Mouse (Mus musculus): ENCODE data around the gene Cchcr1.

Cchcr1 gene

GRCm38 (mm10) chr17:35515911-35516640 is 824 bp upstream of the Cchcr1 start:
- peak; percentile 41 for DNase-seq

DNA sequence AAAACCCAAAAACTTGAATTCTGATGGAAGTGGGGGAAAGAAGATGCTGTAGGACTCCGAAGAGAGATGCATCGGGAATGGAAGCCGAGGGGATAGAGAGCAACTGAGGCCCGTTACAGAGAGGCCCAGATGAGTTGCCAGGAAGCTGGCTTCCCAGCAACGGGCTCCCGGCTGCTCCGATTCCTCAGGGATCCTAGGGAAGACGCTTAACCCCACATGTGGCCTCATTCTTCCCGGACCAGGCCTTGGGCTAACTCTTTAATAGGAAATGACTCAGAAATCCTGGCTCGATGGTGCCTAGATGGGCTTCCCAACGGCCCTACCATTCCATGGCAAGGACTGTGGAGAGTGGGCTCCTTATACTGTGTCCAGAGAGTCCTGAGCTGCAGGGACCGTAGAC is 626 bp downstream of the Cchcr1 start:
- no peak for DNase-seq

DNA sequence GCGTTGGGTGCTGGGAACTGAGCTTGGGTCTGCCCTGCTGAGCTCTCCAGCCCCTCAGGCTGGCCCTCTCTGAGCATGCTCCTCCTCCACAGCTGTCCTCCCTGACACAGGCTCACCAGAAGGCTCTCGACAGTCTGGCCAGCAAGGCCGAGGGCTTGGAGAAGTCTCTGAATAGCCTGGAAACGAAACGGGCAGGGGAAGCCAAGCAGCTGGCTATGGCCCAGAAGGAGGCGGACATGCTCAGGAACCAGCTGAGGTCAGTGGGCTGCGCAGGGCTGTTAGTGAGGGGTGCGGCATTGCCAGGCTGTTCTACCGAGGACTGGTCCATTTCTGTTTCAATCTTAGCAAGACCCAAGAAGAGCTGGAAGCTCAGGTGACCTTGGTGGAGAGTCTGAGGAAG is 7.5 kb downstream of the Cchcr1 start:
- DNase-seq = peak; percentile 18

DNA sequence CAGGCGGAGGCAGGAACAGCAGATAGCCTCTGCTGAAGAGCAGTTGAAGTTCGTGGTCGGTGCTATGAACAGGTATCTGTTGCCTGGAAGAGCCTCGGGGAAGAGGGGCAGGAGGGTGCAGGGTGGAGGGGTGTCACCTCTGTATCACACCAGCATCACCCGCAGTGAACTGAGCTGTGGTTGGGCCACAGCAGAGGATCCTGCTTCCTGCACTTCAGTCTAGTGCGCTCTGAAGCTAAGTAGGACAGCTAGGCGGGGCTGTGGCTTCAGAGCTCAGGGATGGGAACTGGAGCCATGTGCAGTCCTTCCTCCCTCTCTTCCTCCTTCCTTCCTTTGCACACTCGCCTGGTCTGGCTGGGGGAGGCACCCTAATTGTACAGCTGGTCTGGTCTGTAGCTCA is 9.7 kb downstream of the Cchcr1 start:
- no peak for DNase-seq

DNA sequence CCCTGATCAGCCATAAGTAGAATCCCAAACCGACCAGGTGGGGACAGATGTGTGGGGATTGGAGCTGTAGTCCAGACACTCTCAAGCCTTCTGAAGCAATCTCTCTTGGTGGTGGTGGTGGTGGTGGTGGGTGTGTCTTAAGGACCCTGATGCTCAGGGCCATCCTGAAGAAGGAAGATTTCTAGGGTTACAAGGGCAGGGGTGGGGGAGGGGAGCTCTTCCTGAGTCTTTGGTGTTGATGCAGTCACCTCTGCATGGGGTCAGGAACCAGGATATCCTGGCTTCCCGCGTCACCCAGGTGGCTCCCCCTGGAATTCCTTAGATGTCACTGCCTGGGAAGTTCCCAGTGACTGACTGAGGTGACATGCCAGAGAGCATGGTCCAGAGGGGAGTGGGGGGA is 15.5 kb downstream of the Cchcr1 start:
- DNase-seq = peak; percentile 29

DNA sequence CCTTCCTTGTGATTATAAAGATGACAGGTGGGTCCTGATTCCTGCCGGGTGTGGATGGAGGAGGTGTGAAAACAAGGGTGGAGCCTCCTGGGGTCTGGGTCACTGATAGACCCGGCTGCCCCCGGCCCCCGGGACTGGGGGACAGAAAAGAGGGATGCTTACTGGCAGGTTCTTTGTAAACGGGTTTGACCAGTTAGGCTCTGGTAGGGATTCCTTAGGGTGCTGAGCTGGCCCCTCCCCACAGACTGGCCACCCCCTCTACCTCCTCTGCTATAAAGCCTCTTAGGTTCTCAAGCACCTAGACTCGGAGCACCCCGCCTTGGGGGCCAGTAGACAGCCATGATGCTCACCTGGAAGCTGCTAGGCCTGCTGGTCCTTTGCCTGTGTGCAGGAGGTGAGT is 16.0 kb downstream of the Cchcr1 start, which contains the start of gene Psors1c2:
TSS of gene Psors1c2 (plus strand) at position 301 of the 400 bp plus-strand sequence.
- DNase-seq = no peak

GRCm38 (mm10) chr17:35534343-35534742 is 17.4 kb downstream of the Cchcr1 start:
- DNase-seq = peak; percentile 80

DNA sequence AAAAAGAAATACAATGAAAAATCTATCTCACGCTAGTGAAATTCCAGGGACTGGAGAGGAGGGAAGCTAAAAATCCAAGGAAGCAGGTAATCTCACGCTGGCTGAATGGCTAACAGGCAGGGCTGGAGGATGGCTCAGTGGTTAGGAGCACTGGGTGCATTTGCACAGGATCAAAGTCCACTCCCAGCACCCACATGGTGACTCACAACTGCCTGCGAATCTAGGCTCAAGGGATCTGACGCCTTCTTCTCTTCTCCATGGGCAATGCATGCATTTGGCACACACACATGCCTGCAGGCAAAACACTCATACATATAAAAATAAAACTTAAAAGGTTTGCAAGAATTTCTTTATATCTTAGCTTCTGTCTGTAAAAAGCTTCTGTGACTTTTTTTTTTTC is 20.5 kb downstream of the Cchcr1 start:
- DNase-seq = no peak

DNA sequence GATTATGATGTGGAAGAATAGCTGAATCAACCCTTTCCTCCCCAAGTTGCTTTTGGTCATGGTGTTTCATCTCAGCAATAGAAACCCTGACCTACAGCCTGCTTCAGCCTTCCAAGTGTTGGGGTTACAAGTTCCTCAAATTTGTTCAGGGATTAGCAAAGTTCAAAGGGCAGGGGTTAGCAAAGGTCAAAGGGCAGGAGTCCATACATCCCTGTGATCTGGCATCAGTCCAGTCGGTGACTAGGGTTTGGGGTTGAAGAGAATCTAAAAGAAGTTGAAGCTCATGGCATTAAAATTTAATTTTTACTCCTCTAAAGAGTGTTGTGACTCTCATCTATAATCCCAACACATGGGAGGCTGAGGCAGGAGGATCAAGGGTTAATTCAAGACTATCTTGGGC is 21.6 kb downstream of the Cchcr1 start:
- DNase-seq = no peak

- DNase-seq = no peak
Observed at GRCm38 (mm10) chr17:35539540-35539939, 22.6 kb downstream of the Cchcr1 start.

DNA sequence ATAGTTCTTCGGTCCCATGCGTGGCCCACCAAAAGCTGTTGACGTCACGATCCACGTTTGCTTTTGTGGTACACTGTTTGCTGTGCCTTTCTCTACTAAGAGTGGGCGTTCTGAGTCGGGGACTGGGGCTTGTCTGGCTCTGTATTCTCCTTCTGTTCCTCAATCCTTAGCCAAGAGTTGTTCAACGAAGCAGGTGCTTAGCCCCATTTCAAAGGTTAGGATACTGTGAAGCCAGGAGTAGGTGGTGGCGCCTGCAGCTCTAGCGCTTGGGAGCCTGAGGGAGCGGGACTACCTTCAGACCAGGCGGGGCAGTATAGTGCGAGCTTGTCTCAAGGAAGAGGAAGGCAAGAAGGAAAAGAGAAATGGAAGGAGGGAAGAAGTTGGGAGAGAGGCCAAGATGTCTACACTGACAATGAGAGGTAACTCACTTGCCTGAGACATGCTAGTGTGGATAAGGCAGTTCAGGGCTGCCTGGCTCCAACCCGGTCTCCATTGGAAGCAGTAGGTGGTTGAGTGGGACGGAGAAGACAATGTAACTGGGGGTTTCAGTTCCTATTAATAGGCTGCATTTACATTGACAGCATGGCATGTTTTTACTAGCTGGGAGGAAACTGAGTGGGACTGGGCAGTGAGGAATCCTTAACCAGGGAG is 26.0 kb downstream of the Cchcr1 start:
- no peak for DNase-seq

GRCm38 (mm10) chr17:35543412-35543861 is 26.5 kb downstream of the Cchcr1 start:
- no peak for DNase-seq

GRCm38 (mm10) chr17:35544001-35544400 is 27.1 kb downstream of the Cchcr1 start:
- no peak for DNase-seq

DNA sequence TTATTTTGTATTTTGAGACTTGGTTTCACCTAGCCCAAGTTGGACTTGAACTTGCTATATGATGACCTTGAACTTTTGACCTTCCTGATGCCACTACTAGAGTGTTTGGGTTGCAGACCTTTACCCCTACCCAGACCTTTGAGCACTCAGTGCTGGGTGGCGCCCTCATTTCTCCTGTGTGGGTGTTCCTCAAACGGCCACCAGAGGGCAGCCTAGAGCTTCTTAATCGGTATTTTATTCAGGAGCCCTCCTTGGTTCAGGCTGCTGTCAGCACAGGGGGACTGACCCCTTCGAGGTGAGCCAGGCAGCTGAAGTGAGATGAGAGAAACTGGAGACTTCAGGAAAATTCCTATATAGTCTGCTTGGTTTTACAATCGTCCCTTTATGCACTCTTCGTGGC is 27.8 kb downstream of the Cchcr1 start:
- DNase-seq = peak; percentile 41

DNA sequence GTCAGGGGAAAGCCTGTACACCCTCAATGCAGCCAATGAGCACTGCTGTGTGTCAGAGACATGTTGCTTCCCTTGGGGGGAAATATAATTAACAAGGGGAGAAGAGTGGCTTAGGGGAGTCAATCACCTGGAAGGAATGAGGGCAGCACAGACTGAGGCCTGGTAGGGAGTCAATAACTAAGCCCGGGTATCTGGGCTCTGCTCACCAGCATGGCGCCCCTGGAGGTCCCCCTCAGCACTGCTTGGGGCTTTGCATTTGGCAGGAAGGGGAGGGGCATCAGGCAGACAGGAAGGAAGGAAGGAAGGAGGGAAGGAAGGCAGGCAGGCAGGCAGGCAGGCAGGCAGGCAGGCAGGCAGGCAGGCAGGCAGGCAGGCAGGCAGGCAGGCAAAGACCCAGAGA is 30.6 kb downstream of the Cchcr1 start:
- DNase-seq = no peak

- no peak for DNase-seq
Observed at GRCm38 (mm10) chr17:35548636-35549035, 31.7 kb downstream of the Cchcr1 start.

DNA sequence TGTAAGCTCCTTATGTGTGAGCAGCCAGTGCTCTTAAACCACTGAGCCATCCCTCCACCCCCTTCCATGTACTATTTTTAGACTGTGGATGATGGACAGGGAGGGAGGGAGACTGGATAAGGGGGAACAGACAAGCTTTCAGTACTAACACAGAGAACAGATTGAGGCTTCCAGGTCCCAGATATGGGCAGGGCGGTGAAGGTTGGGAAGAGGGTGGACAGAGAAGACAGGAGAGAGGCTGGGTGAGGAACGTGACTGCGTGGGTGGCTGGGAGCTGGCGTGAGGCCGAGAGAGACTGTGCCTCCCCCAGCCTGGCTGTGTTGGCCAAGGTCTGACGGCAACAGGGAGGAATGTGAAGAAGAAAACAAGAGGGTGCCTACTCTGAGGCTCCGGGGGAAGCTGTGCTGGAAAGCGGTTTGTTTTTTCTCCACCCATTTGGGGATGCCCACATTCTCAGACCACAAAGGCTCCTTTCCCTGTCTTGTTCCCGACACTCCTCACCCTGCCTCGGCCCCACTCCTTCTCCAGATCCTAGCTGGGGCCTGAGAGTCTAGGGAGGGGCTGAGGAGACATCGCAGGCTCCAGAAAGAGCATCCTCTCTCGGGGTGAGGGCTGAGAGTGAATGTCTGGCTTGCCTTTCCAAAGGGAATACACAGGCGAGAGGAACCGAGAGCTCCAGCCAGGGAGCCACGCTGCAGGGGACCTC is 32.7 kb downstream of the Cchcr1 start:
- peak; percentile 53 for DNase-seq

GRCm38 (mm10) chr17:35550143-35550494 is 33.2 kb downstream of the Cchcr1 start:
- no peak for DNase-seq

- DNase-seq = no peak
Observed at GRCm38 (mm10) chr17:35550871-35551270, 34.0 kb downstream of the Cchcr1 start.

- no peak for DNase-seq
Observed at GRCm38 (mm10) chr17:35551881-35552414, 35.0 kb downstream of the Cchcr1 start, which contains the start of gene Cdsn. Gene Cdsn, plus strand, starts transcription at chr17:35552128.

GRCm38 (mm10) chr17:35554321-35554720 is 37.4 kb downstream of the Cchcr1 start:
- DNase-seq = no peak

- no peak for DNase-seq
Observed at GRCm38 (mm10) chr17:35554761-35555397, 38.0 kb downstream of the Cchcr1 start.

DNA sequence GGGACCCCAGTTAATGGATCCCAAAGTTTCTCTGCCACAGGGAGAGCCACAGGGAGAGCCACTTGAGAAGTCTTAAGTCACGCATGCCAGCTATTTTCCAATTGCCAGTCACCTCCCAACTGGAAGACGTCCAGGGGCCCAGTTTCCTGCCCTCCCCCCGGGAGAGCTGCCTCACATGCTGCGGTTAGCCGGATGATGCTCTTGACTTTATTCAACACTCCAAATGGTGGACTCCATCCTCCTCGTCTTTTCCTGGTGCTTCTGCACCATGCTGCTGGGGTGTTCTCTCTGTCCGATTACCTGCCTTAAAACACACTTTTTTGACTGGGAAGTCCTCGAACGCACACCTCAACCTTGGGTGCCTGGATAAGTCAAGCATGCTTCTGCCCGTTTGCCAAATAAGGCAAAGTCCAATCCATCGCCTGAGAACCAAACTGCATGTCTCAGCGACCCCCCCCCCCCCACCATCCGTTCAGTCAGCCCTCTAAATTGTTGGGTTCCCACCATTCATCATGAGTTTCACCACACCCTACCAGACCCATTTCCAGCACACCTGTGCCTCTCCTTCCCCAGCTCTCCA is 39.4 kb downstream of the Cchcr1 start:
- no peak for DNase-seq

Data from kidney, postnatal 14 days (tissue).